Mouse (Mus musculus) spleen, adult 12 weeks (tissue): ENCODE results near the gene Gtf3c5.

Experiments
- DNase-seq: peaks from one replicate; pipeline ENCODE4 v3.0.0; 2022; ENCODE audit warnings: low spot score

Gtf3c5 gene

GRCm38 (mm10) chr2:28583651-28584050 lies at the start of gene Gtf3c5:
Gene Gtf3c5, minus strand, starts transcription at chr2:28583751.
- DNase-seq: no peak

GRCm38 (mm10) chr2:28633136-28633535 lies 49.6 kb upstream of the Gtf3c5 start:
- no peak for DNase-seq

DNA sequence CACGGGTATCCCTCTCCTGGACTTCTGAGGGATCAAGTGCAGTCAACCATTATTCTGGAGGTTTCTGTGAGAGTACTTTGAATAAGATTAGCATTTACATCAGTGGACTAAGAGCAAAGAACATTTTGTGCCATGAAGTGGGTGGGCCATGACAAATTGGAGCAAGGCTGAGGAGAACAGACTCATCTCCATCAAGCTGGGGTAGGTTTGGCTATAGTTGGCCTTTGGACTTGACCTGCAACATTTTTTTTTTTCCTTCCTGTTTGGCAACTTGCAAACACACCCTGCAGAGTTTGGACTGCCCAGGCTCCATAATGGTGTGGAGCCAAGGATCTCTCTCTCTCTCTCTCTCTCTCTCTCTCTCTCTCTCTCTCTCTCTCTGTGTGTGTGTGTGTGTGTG lies 49.1 kb upstream of the Gtf3c5 start:
- no peak for DNase-seq

GRCm38 (mm10) chr2:28629911-28630381 lies 46.4 kb upstream of the Gtf3c5 start:
- no peak for DNase-seq

DNA sequence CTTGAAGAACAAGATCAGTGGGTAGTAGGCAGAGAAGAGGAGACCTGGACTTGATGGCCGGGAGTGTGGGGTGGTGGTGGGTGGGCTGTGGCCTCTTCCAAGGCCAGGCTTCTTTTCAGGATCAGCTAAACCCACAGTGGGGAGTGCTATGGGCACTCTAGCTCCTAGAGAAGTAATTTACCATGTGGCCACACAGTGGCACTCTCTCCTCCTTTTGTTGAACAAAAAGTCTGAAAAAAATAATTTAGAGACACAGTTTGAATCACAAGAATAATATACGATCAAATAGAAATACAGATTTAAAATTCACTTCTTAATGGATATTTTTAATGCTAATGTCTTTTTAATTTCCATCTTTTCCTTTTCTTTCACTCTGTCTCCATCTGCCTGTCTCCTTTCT lies 44.5 kb upstream of the Gtf3c5 start:
- DNase-seq: no peak

- no peak for DNase-seq
These were observed 42.5 kb upstream of the Gtf3c5 start for GRCm38 (mm10) chr2:28626038-28626437.

GRCm38 (mm10) chr2:28624870-28625269 lies 41.3 kb upstream of the Gtf3c5 start:
- DNase-seq: no peak

DNA sequence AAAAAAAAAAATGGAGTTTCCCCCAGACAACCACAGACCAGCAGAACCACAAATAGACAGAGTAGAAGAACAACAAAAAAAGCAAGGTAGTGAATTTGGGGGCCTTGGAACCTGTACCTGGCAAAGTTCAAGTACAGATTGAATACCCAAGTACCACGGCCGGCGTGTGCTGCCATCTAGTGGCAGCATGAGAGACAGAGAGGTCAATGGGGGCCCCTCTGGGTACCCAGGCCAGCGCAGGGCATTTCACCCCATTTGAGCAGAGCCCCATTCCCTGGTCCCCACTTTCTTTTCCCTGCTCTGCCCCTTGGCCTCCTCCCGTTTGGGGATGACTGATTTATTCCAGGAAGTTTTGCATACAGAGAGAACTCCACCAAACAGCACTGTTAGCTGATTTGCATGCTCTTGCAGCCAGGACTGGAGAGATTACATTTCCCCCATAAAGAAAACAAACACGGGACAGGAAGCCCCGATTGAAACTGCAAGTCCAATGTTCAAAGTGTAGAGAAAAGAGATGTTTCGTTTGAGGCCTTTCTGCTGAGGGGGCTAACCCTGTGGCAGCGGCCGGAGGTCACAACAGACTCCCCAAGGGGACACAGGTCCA lies 39.1 kb upstream of the Gtf3c5 start:
- peak; percentile 59 for DNase-seq

DNA sequence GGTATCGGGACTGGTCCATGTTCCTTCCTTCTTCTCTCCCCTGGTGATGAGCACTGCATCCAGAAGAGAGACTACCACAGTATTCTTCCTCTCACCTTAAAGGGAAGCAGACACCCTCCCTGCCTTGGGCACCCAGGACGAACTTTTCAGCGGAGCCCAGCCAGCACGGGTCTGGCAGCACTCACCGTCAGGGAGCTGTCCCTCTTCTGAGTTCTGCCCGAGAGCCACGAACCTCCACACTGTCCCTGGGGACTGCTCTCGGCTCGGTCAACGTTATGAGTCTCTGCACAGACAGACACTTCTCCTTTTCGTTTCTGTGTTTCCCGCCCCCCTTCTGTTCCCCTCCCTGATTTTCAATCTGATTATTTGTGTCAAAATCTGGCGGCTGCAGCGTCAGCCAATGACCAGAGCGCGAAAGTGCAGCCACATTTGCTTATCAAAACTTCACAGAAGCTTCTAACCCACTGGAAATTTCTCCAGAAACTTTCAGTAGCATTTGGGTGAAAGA lies 38.2 kb upstream of the Gtf3c5 start, which contains the start of gene Gfi1b:
TSS of gene Gfi1b (minus strand) at position 319 of the 508 bp plus-strand sequence.
- peak; percentile 66 for DNase-seq

DNA sequence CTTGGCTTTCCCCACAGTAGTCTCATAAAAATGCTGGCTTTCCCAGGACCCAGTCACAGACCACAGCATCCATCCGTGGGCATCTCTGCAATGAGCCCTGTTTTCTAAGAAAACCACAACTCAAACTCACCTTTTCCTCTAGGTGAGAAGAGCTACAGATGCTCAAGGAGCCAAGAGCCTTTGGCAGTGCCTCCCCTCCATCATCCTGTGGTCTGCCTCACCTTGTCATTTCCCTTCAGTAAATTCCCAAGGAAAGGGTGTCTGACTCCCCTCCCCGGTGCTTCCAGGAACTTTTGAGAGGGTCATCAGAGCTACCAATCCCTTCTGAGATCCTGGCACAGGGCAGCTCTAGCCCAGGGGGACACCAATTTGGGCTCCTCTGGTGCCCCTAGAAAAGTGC lies 37.6 kb upstream of the Gtf3c5 start:
- no peak for DNase-seq

- DNase-seq: no peak
These were observed 37.0 kb upstream of the Gtf3c5 start for GRCm38 (mm10) chr2:28620522-28620921.

- no peak for DNase-seq
These were observed 35.8 kb upstream of the Gtf3c5 start for GRCm38 (mm10) chr2:28619369-28619768.

- DNase-seq: no peak
These were observed 35.3 kb upstream of the Gtf3c5 start for GRCm38 (mm10) chr2:28618777-28619336.

- DNase-seq: peak; percentile 17
These were observed 34.2 kb upstream of the Gtf3c5 start for GRCm38 (mm10) chr2:28617498-28618486.

GRCm38 (mm10) chr2:28616874-28617273 lies 33.3 kb upstream of the Gtf3c5 start:
- peak; percentile 60 for DNase-seq

- no peak for DNase-seq
These were observed 32.8 kb upstream of the Gtf3c5 start for GRCm38 (mm10) chr2:28616358-28616757.

DNA sequence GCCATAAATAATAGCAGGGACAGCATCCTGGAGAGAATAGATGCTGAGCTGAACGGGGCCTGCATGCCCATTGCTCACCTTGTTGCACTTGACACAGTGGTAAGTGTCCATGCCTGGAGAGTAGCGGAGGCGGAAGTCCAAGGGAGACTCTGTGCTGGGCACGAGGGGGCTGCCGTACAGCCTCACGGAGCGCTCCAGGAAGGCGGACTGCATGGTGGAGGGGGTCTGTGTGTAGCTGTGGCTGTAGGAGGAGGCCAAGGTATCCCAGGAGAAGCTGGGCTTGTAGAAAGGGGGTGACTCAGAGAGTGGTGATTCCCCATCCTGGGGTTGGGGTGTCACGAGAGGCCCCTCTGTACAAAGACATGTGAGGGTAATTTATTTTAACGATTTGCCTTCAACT lies 30.0 kb upstream of the Gtf3c5 start:
- DNase-seq: no peak

- DNase-seq: no peak
These were observed 29.0 kb upstream of the Gtf3c5 start for GRCm38 (mm10) chr2:28612436-28613063.

- no peak for DNase-seq
These were observed 27.8 kb upstream of the Gtf3c5 start for GRCm38 (mm10) chr2:28611407-28611787.

DNA sequence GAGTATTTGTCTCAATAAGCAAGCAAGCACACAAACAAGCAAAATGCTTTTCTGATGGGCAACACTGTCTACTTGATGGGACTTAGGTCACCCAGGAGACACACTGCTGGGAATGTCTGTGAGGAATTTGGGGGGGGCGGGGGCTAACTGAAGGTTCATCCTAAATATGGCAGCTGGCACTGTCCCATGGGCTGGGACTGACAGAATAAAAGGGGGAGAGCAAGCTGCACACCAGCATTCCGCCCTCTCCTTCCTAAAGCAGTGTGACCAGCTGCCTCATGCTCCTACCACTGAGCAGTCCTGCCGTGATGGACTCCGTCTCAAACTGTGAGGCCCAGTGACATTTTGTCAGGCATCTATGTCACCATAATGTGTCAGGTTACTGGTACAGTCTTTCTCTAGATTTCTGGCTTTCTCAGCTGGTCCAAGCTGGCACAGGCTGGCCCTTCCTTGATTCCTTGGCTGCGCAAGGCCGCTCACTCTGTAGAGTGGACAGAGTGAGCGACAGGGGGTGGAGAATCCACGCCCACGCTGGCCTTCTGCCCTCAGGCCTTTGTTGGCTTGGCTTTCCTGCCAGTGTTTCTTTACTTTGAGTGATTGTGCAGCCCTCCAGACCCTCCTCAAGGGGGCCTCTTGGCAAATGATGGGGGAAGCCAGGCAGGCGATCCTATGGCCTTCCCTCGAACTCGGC lies 27.3 kb upstream of the Gtf3c5 start:
- no peak for DNase-seq

- DNase-seq: no peak
These were observed 26.3 kb upstream of the Gtf3c5 start for GRCm38 (mm10) chr2:28609851-28610250.
